Mouse (Mus musculus): ENCODE measurements at regions not wholly inside any gene's neighbourhood (a gene's known extent, or its start where the extent isn't known, plus 50 kb on each side); places are given as distances from the start of the nearest gene placed in this dataset.

GRCm38 (mm10) chr4:79362522-79362921 is 1150.8 kb upstream of the Ptprd start:
- DNase-seq (ENCODE audit: low read depth, low spot score) = no peak

GRCm38 (mm10) chr4:79357720-79358119 is 1146.0 kb upstream of the Ptprd start:
- no peak for DNase-seq (ENCODE audit: low read depth, low spot score)

- DNase-seq (ENCODE audit: low read depth, low spot score) = peak; percentile 52
These were observed 1098.3 kb upstream of the Ptprd start for GRCm38 (mm10) chr4:79309890-79310727.

- DNase-seq (ENCODE audit: low read depth, low spot score) = peak; percentile 67
These were observed 1079.3 kb upstream of the Ptprd start for GRCm38 (mm10) chr4:79291091-79291490.

GRCm38 (mm10) chr4:79265044-79265443 is 1053.3 kb upstream of the Ptprd start:
- peak; percentile 3 for DNase-seq (ENCODE audit: low read depth, low spot score)

GRCm38 (mm10) chr4:79243184-79243583 is 1031.4 kb upstream of the Ptprd start:
- DNase-seq (ENCODE audit: low read depth, low spot score) = no peak

- DNase-seq (ENCODE audit: low read depth, low spot score) = no peak
These were observed 1029.9 kb upstream of the Ptprd start for GRCm38 (mm10) chr4:79241647-79242046.

- no peak for DNase-seq (ENCODE audit: low read depth, low spot score)
These were observed 1012.5 kb upstream of the Ptprd start for GRCm38 (mm10) chr4:79224101-79224734.
